Mouse (Mus musculus) frontal cortex, adult 2 months (tissue): ENCODE measurements at regions not wholly inside any gene's neighbourhood (a gene's known extent, or its start where the extent isn't known, plus 50 kb on each side); places are given as distances from the start of the nearest gene placed in this dataset.

Experiments
- DNase-seq, 2 experiments: peaks; one replicate each; pipeline ENCODE4 v3.0.0; 2022; ENCODE audit warnings: low spot score in 1 of 2; ENCODE audit errors: extremely low spot score in 1 of 2

- DNase-seq: no peak
These were observed 249.3 kb downstream of the Cryba4 start for GRCm38 (mm10) chr5:112002856-112003660.

- no peak for DNase-seq
These were observed 248.3 kb downstream of the Cryba4 start for GRCm38 (mm10) chr5:112004041-112004440.

GRCm38 (mm10) chr5:112012505-112013164, 239.7 kb downstream of the Cryba4 start:
- DNase-seq: no peak

GRCm38 (mm10) chr5:112018925-112019324, 233.4 kb downstream of the Cryba4 start:
- DNase-seq: no peak

GRCm38 (mm10) chr5:112020882-112021281, 231.4 kb downstream of the Cryba4 start:
- peak in 1 of 2 experiments; percentile 16 for DNase-seq

GRCm38 (mm10) chr5:112029955-112030354, 222.4 kb downstream of the Cryba4 start:
- peak; percentile 18 to 61 for DNase-seq

- no peak for DNase-seq
These were observed 220.3 kb downstream of the Cryba4 start for GRCm38 (mm10) chr5:112032036-112032435.

- no peak for DNase-seq
These were observed 216.9 kb downstream of the Cryba4 start for GRCm38 (mm10) chr5:112035426-112035825.

GRCm38 (mm10) chr5:112037080-112037479, 215.2 kb downstream of the Cryba4 start:
- no peak for DNase-seq

GRCm38 (mm10) chr5:112039645-112040372, 212.5 kb downstream of the Cryba4 start:
- peak in 1 of 2 experiments; percentile 34 for DNase-seq

GRCm38 (mm10) chr5:112040678-112041077, 211.6 kb downstream of the Cryba4 start:
- no peak for DNase-seq

GRCm38 (mm10) chr5:112041285-112041684, 211.0 kb downstream of the Cryba4 start:
- peak in 1 of 2 experiments; percentile 63 for DNase-seq

- DNase-seq: peak; percentile 28 to 45
These were observed 210.1 kb downstream of the Cryba4 start for GRCm38 (mm10) chr5:112042236-112042635.

GRCm38 (mm10) chr5:112050046-112050782, 202.1 kb downstream of the Cryba4 start:
- peak in 1 of 2 experiments; percentile 51 for DNase-seq

GRCm38 (mm10) chr5:112050906-112051305, 201.4 kb downstream of the Cryba4 start:
- peak in 1 of 2 experiments; percentile 58 for DNase-seq

GRCm38 (mm10) chr5:112051786-112052185, 200.5 kb downstream of the Cryba4 start:
- no peak for DNase-seq

- no peak for DNase-seq
These were observed 198.6 kb downstream of the Cryba4 start for GRCm38 (mm10) chr5:112053600-112054155.

- DNase-seq: no peak
These were observed 197.3 kb downstream of the Cryba4 start for GRCm38 (mm10) chr5:112055018-112055417.

- DNase-seq: no peak
These were observed 182.4 kb downstream of the Cryba4 start for GRCm38 (mm10) chr5:112069917-112070316.

- no peak for DNase-seq
These were observed 179.9 kb downstream of the Cryba4 start for GRCm38 (mm10) chr5:112072456-112072855.
